Mouse (Mus musculus): ENCODE results near the gene Nkd1. TPM values are rescaled to one million over a fixed set of nuclear protein-coding genes. Genes with fewer than 3 reads are reported as not detected.

Gene Nkd1
- total RNA-seq, 1 experiment: 1.8 TPM

GRCm38 (mm10) chr8:88572941-88573645 is 51.9 kb downstream of the Nkd1 start:
- Histone ChIP-seq H3K27ac (ENCODE audit: insufficient read depth, low read depth, low read length, poor library complexity, severe bottlenecking) (no peak overlapping the region), H3K4me3 (ENCODE audit: insufficient read depth in 1 of 2, low read depth in 1 of 2, low read length in 2 of 2, poor library complexity in 1 of 2, severe bottlenecking in 1 of 2) (no peak overlapping the region), H3K9ac (ENCODE audit: insufficient read depth, low read depth, low read length, poor library complexity, severe bottlenecking) (no peak overlapping the region), H3K9me3 (ENCODE audit: control insufficient read depth, insufficient read depth, low read depth, low read length) (no peaks in the 10 kb centered on the region), H3K4me1 (ENCODE audit: control insufficient read depth in 2 of 2, insufficient read depth in 2 of 2, low read length in 2 of 2, poor library complexity in 1 of 2) (no peaks in the 10 kb centered on the region), H3K36me3 (ENCODE audit: control insufficient read depth, insufficient read depth, low read length, poor library complexity, severe bottlenecking) (no peaks in the 10 kb centered on the region)
- TF ChIP-seq ZC3H11A (IDR thresholded peaks at IDR 0.05; ENCODE audit: borderline replicate concordance, low read depth, low read length): no peak
- no peak for TF ChIP-seq CHD2 (IDR thresholded peaks at IDR 0.05; ENCODE audit: low read depth, low read length)
- TF ChIP-seq HCFC1 (IDR thresholded peaks at IDR 0.05; ENCODE audit: borderline replicate concordance, insufficient read depth, low read length): no peak
- TF ChIP-seq MAFK (IDR thresholded peaks at IDR 0.05; ENCODE audit: insufficient read depth, low read depth, low read length): no peak
- TF ChIP-seq ZNF384 (IDR thresholded peaks at IDR 0.05; ENCODE audit: low read depth, low read length): no peak
- no peak for DNase-seq (ENCODE audit: low read depth, low spot score)
- in situ Hi-C loops (cut with MboI; ENCODE audit: low sequenced_read_pairs in 2 of 2, unreplicated experiment in 2 of 2): no loop called here

- in situ Hi-C loops (cut with MboI; ENCODE audit: low sequenced_read_pairs in 2 of 2, unreplicated experiment in 2 of 2): no loop called here
These were observed 53.8 kb downstream of the Nkd1 start for GRCm38 (mm10) chr8:88574975-88575374.

GRCm38 (mm10) chr8:88576351-88577142 is 55.4 kb downstream of the Nkd1 start:
- Histone ChIP-seq H3K9me3 (ENCODE audit: control insufficient read depth, insufficient read depth, low read depth, low read length) (no peaks in the 10 kb centered on the region), H3K9ac (ENCODE audit: insufficient read depth, low read depth, low read length, poor library complexity, severe bottlenecking) (no peak overlapping the region), H3K4me3 (ENCODE audit: insufficient read depth in 1 of 2, low read depth in 1 of 2, low read length in 2 of 2, poor library complexity in 1 of 2, severe bottlenecking in 1 of 2) (no peak overlapping the region), H3K27ac (ENCODE audit: insufficient read depth, low read depth, low read length, poor library complexity, severe bottlenecking) (no peak overlapping the region), H3K4me1 (ENCODE audit: control insufficient read depth in 2 of 2, insufficient read depth in 2 of 2, low read length in 2 of 2, poor library complexity in 1 of 2) (no peaks in the 10 kb centered on the region), H3K36me3 (ENCODE audit: control insufficient read depth, insufficient read depth, low read length, poor library complexity, severe bottlenecking) (no peaks in the 10 kb centered on the region)
- in situ Hi-C loops (cut with MboI; ENCODE audit: low sequenced_read_pairs in 2 of 2, unreplicated experiment in 2 of 2): no loop called here
- TF ChIP-seq HCFC1 (IDR thresholded peaks at IDR 0.05; ENCODE audit: borderline replicate concordance, insufficient read depth, low read length): no peak
- DNase-seq (ENCODE audit: low read depth, low spot score): no peak

More at GRCm38 (mm10) chr8:88574975-88575374, 53.8 kb downstream of the Nkd1 start:
- H3K9me3 ChIP-seq (ENCODE audit: control insufficient read depth, insufficient read depth, low read depth, low read length): no peaks in the 10 kb centered on the region
- no peak overlapping the region for H3K4me3 ChIP-seq (ENCODE audit: insufficient read depth in 1 of 2, low read depth in 1 of 2, low read length in 2 of 2, poor library complexity in 1 of 2, severe bottlenecking in 1 of 2)
- H3K36me3 ChIP-seq (ENCODE audit: control insufficient read depth, insufficient read depth, low read length, poor library complexity, severe bottlenecking): no peaks in the 10 kb centered on the region
- no peak for DNase-seq (ENCODE audit: low read depth, low spot score)
- H3K27ac ChIP-seq (ENCODE audit: insufficient read depth, low read depth, low read length, poor library complexity, severe bottlenecking): no peak overlapping the region
- no peak overlapping the region for H3K9ac ChIP-seq (ENCODE audit: insufficient read depth, low read depth, low read length, poor library complexity, severe bottlenecking)
- TF ChIP-seq HCFC1 (IDR thresholded peaks at IDR 0.05; ENCODE audit: borderline replicate concordance, insufficient read depth, low read length) (no peak), CHD2 (IDR thresholded peaks at IDR 0.05; ENCODE audit: low read depth, low read length) (no peak), ZNF384 (IDR thresholded peaks at IDR 0.05; ENCODE audit: low read depth, low read length) (no peak), MAFK (IDR thresholded peaks at IDR 0.05; ENCODE audit: insufficient read depth, low read depth, low read length) (no peak), ZC3H11A (IDR thresholded peaks at IDR 0.05; ENCODE audit: borderline replicate concordance, low read depth, low read length) (no peak)
- no peaks in the 10 kb centered on the region for H3K4me1 ChIP-seq (ENCODE audit: control insufficient read depth in 2 of 2, insufficient read depth in 2 of 2, low read length in 2 of 2, poor library complexity in 1 of 2)

GRCm38 (mm10) chr8:88577666-88578065 is 56.5 kb downstream of the Nkd1 start:
- Histone ChIP-seq H3K9me3 (ENCODE audit: control insufficient read depth, insufficient read depth, low read depth, low read length) (no peaks in the 10 kb centered on the region), H3K4me3 (ENCODE audit: insufficient read depth in 1 of 2, low read depth in 1 of 2, low read length in 2 of 2, poor library complexity in 1 of 2, severe bottlenecking in 1 of 2) (no peak overlapping the region), H3K36me3 (ENCODE audit: control insufficient read depth, insufficient read depth, low read length, poor library complexity, severe bottlenecking) (no peaks in the 10 kb centered on the region), H3K27ac (ENCODE audit: insufficient read depth, low read depth, low read length, poor library complexity, severe bottlenecking) (no peak overlapping the region), H3K4me1 (ENCODE audit: control insufficient read depth in 2 of 2, insufficient read depth in 2 of 2, low read length in 2 of 2, poor library complexity in 1 of 2) (no peaks in the 10 kb centered on the region), H3K9ac (ENCODE audit: insufficient read depth, low read depth, low read length, poor library complexity, severe bottlenecking) (no peak overlapping the region)
- in situ Hi-C loops (cut with MboI; ENCODE audit: low sequenced_read_pairs in 2 of 2, unreplicated experiment in 2 of 2): no loop called here
- DNase-seq (ENCODE audit: low read depth, low spot score): no peak
- no peak for TF ChIP-seq ZNF384 (IDR thresholded peaks at IDR 0.05; ENCODE audit: low read depth, low read length)
- no peak for TF ChIP-seq MAFK (IDR thresholded peaks at IDR 0.05; ENCODE audit: insufficient read depth, low read depth, low read length)
- TF ChIP-seq ZC3H11A (IDR thresholded peaks at IDR 0.05; ENCODE audit: borderline replicate concordance, low read depth, low read length): no peak
- TF ChIP-seq CHD2 (IDR thresholded peaks at IDR 0.05; ENCODE audit: low read depth, low read length): no peak
- no peak for TF ChIP-seq HCFC1 (IDR thresholded peaks at IDR 0.05; ENCODE audit: borderline replicate concordance, insufficient read depth, low read length)
